Mouse (Mus musculus) activated CD4-positive, CD25-positive, alpha-beta regulatory T cell, adult 4 months (primary cell): ENCODE results near the gene Fignl1. TPM values are rescaled to one million over a fixed set of nuclear protein-coding genes. Genes with fewer than 3 reads are reported as not detected.

Experiments
- ATAC-seq: one replicate; pipeline ENCODE4 v1.8.0; 2017
- polyA plus RNA-seq, 2 experiments: library from polyadenylated mRNA; unstranded; fragments of 100-300 nt; shearing (Covaris generic); gene quantifications; one replicate each; pipeline ENCODE4 v1.2.1; 2017

Gene Fignl1
- polyA plus RNA-seq, 2 experiments from 2014 or later = 23.8 to 32.5 TPM

GRCm38 (mm10) chr11:11831940-11832754 is 23.4 kb upstream of the Fignl1 start:
- ATAC-seq = no peak

DNA sequence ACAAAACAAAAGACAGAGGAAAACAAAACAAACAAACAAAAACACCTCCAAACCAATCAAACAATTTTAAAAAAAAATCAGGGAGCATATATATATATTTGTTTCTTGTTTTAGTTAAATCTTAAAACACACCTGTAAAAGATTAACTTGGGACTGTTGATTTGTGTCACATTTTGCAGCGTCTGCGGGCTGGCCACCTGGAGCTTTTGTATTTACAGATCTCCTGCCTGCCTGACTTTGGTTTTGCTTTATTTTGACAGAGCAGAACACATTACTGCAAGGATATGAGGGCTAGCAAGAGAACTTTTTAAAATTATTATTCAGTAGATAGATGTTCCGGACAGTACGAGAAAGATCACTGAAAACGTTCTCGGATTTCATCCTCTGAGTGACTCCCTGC is 22.8 kb upstream of the Fignl1 start:
- no peak for ATAC-seq

GRCm38 (mm10) chr11:11830884-11831495 is 22.2 kb upstream of the Fignl1 start:
- ATAC-seq = no peak

- no peak for ATAC-seq
These were observed 20.6 kb upstream of the Fignl1 start for GRCm38 (mm10) chr11:11829161-11830000.

DNA sequence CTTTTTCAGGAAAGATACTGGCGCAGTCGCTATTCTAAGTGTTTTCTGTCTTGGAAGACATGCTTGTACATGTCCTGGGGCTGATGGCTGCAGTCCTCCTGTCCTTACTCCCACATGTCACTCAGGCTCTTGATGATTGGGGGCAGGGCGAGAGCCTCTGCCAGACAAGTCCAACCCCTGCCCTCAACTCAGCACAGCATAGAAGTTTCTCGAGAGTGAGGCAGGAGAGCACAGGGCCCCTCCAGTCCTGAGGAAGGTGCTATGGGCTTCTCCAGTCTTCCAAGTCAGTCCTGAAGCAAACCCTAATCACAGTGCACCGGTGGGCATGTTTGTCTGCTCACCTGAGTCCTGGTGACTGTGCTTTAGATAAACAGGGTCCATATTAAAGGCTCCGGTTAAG is 20.0 kb upstream of the Fignl1 start:
- ATAC-seq = no peak

GRCm38 (mm10) chr11:11828251-11828650 is 19.5 kb upstream of the Fignl1 start:
- ATAC-seq = no peak

- ATAC-seq = peak; percentile 48
These were observed 17.7 kb upstream of the Fignl1 start for GRCm38 (mm10) chr11:11826475-11826874.

DNA sequence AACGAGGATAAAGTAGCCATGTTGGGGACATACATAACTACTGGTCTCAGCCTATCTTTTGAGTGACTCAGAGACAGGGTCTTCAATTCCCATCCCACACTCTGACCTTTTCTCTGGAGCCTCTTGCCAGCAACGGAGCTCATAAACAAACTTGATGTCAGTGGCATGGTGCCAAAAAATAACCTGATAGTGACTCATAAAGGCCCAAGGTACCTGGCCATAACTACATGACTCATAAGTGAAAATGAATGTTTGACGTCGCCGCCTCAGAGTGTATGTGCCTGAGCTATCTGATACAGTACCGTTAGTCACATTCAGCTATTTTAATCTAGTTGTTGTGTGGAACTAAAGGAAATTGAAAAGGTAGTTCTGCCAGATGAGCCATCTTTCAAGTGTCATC is 16.9 kb upstream of the Fignl1 start:
- ATAC-seq = peak; percentile 86

DNA sequence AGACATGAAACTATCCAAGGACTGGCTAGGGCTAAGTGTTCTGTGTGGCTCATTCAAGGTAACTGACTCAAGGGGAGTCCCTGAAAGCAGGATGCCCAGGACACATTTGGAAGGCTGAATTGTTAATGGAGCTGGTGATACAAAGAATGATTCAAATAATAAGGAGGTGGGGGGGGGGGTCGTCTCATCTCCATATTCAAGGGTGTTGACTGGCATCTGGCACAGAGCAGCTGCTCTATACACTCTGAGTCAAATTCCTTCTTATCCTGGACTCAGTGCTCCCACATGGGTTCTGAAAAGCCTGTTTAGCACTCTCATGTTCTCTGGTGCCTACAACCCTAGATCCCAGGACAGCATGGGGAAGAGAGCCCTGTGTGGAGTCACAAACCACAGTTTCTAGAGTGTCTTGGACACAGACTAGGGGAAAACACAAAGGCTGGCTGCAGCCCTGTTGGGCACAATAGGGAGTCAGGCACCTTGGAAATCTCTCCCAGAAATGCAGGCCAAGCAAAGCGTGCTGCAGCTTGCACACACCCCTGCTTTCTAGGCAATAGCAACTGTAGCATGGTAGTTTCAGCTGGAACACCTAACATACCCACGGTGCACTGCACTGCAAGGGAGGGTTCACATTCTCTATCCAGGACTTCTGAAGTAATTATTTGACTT is 16.3 kb upstream of the Fignl1 start:
- no peak for ATAC-seq

- ATAC-seq = no peak
These were observed 15.5 kb upstream of the Fignl1 start for GRCm38 (mm10) chr11:11823980-11824911.

DNA sequence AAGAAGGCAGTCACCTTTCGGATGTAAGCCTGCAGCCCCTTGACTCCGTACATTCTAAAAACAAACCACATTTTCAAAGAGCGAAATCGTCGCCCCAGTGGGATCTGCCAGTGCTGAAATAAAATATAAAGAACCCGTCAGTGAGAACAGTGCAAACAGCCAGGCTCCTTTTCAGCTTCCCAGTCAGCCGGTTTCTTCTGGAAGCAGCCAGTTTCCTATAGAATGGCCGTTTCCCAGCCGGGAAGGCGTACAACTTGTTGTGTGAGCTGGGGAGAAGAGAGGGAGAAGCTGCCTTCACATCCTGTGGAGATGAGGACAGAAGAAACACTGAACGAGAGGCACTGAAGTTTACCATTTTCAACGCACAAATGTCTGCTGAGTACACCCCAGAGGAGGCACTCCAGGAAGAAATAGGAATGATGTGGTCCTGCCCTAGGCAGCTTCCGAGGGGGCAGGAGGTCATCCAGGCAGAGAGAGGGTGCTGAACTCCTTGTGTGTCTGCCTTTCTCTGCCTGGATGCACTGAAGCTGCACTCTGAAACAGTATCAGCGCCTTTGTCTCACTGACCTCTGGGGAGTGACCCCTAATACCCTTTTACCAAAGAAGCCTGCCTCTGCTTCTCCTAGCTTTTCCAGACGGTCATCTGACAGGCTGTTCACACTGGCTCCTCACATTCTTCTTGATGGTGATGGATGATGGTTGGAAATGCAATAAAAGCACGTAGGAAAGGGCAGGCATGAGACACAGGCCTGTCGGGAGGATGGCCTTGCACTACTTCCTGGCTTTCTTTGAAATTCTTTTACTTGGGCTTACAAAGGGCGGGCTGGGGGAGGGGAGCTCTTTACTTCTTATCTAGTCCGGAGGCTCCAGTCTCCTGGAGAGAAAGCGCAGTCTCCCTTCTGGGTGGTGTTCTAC is 13.7 kb upstream of the Fignl1 start:
- no peak for ATAC-seq

- no peak for ATAC-seq
These were observed 12.7 kb upstream of the Fignl1 start for GRCm38 (mm10) chr11:11821387-11821975.

GRCm38 (mm10) chr11:11820737-11821136 is 12.0 kb upstream of the Fignl1 start:
- ATAC-seq = peak; percentile 37

DNA sequence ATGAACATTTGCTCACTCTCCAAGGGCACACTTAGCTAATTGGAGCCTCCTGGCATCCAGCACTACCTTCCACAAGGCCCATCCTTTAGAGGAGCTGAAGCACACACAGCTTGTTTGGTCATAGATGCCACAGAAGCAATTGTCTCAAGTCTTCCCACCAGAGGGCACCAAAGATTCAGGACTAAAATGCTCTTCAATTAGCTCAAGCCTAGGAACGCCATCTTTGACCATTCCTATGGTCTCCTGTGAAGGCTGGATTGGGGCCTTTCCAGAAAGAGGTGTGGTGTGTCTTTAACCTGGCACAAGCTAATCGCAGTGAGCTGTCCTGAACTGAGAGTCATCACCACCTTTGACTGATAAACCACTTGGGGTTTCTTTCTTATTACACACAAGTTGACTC is 11.5 kb upstream of the Fignl1 start:
- peak; percentile 84 for ATAC-seq

GRCm38 (mm10) chr11:11819206-11819605 is 10.4 kb upstream of the Fignl1 start:
- no peak for ATAC-seq

- ATAC-seq = no peak
These were observed 10.0 kb upstream of the Fignl1 start for GRCm38 (mm10) chr11:11818797-11819196.

- ATAC-seq = no peak
These were observed 7.0 kb upstream of the Fignl1 start for GRCm38 (mm10) chr11:11815737-11816136.

GRCm38 (mm10) chr11:11811906-11812480 is 3.2 kb upstream of the Fignl1 start:
- ATAC-seq = no peak

GRCm38 (mm10) chr11:11809404-11810175 is 828 bp upstream of the Fignl1 start:
- no peak for ATAC-seq
